Mouse (Mus musculus) brain, embryonic 14.5 days (tissue): ENCODE data around the gene Mmrn2.

Source experiments
- CTCF ChIP-seq: fragments of 200-500 bp; IDR thresholded peaks from 2 replicates; pipeline ENCODE4 v1.5.1; 2012; ENCODE audit warnings: inconsistent platforms, mild to moderate bottlenecking, moderate library complexity, borderline replicate concordance; ENCODE audit not compliant: insufficient read depth, insufficient read length; ENCODE audit errors: extremely low read depth
- POLR2A ChIP-seq: fragments of 200-500 bp; IDR thresholded peaks from 2 replicates; pipeline ENCODE4 v1.6.1; 2012; ENCODE audit warnings: mild to moderate bottlenecking, inconsistent platforms, borderline replicate concordance; ENCODE audit not compliant: poor library complexity, insufficient read depth, insufficient read length, severe bottlenecking; ENCODE audit errors: extremely low read depth

DNA sequence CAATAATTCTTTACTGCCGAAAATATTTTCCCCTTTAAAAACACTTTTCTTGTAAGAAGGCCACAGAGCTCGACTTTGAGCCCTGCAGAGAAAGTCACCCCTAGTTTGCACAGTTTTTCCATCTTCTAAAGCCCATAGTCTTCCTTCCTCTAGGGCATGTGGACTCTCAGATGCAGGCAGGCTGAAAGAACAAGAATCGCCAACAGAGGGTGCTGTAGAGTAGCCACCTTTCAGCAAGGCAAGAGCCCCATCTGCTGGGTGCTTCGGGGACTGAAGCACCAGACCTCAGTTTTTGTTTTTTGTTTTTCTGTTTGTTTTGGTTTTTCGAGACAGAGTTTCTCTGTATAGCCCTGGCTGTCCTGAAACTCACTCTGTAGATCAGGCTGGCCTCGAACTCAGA is 25.9 kb downstream of the Mmrn2 start:
- TF ChIP-seq CTCF (peak; percentile 83), POLR2A (no peak)
